Mouse (Mus musculus) small intestine, adult 2 months (tissue): ENCODE measurements at regions not wholly inside any gene's neighbourhood (a gene's known extent, or its start where the extent isn't known, plus 50 kb on each side); places are given as distances from the start of the nearest gene placed in this dataset.

Source experiments
- H3K27ac ChIP-seq: fragments of 200-500 bp; 2 replicates; pipeline ENCODE4 v1.5.1; 2012; ENCODE audit warnings: low read depth, low read length, control low read depth, inconsistent platforms; ENCODE audit not compliant: insufficient read depth
- H3K27me3 ChIP-seq: fragments of 200-500 bp; 2 replicates; pipeline ENCODE4 v1.6.1; 2012; ENCODE audit warnings: mild to moderate bottlenecking, moderate library complexity, low read length, inconsistent platforms; ENCODE audit not compliant: control insufficient read depth, insufficient read depth
- H3K36me3 ChIP-seq: fragments of 200-500 bp; 2 replicates; pipeline ENCODE4 v1.6.1; 2012; ENCODE audit warnings: mild to moderate bottlenecking, low read length, control low read depth, inconsistent platforms; ENCODE audit not compliant: control insufficient read depth, insufficient read depth
- H3K4me1 ChIP-seq: fragments of 200-500 bp; 2 replicates; pipeline ENCODE4 v1.6.1; 2012; ENCODE audit warnings: low read length, inconsistent platforms, mixed read lengths; ENCODE audit not compliant: control insufficient read depth, insufficient read depth, insufficient read length
- H3K4me3 ChIP-seq: fragments of 200-500 bp; 2 replicates; pipeline ENCODE4 v1.5.1; 2012; ENCODE audit warnings: low read depth, mild to moderate bottlenecking, control low read depth, inconsistent platforms, low read length, moderate library complexity
- CTCF ChIP-seq: fragments of 200-500 bp; IDR thresholded peaks from 2 replicates; pipeline ENCODE4 v1.5.1; 2012; ENCODE audit warnings: low read depth, mild to moderate bottlenecking, control low read depth, inconsistent platforms, low read length, moderate library complexity, mixed read lengths; ENCODE audit not compliant: insufficient replicate concordance, insufficient read length; ENCODE audit errors: extremely low read depth
- POLR2A ChIP-seq: fragments of 200-500 bp; IDR thresholded peaks from 2 replicates; pipeline ENCODE4 v1.6.1; 2012; ENCODE audit warnings: low read depth, mild to moderate bottlenecking, control low read depth, inconsistent platforms, low read length, moderate library complexity
- WGBS: fragments of 180-500 bp; shearing (Covaris S2); methylation state at CpG from one replicate; pipeline ENCODE4 v1.1.7; 2018; 5-methylcytosine and 5-hydroxymethylcytosine counted together

- WGBS, result 74% methylated on average over 4 of the region's 4 CpGs
- H3K4me3 ChIP-seq, result no peak overlapping the region
These were observed 218.6 kb upstream of the Smim15 start for GRCm38 (mm10) chr13:107825636-107826035.

GRCm38 (mm10) chr13:107823342-107823741 is 220.9 kb upstream of the Smim15 start:
- Histone ChIP-seq H3K4me1 (no peaks in the 10 kb centered on the region), H3K27me3 (no peaks in the 10 kb centered on the region), H3K36me3 (no peaks in the 10 kb centered on the region), H3K27ac (no peak overlapping the region), H3K4me3 (no peak overlapping the region)
- no peak for TF ChIP-seq CTCF
- no peak for TF ChIP-seq POLR2A
- WGBS, result 89% methylated on average over 1 of the region's 1 CpGs

More at GRCm38 (mm10) chr13:107825636-107826035, 218.6 kb upstream of the Smim15 start:
- no peak overlapping the region for H3K27ac ChIP-seq
- no peaks in the 10 kb centered on the region for H3K4me1 ChIP-seq
- no peaks in the 10 kb centered on the region for H3K27me3 ChIP-seq
- no peaks in the 10 kb centered on the region for H3K36me3 ChIP-seq
- TF ChIP-seq POLR2A (no peak), CTCF (no peak)

- 96% methylated on average over 2 of the region's 2 CpGs for WGBS
- H3K36me3 ChIP-seq, result no peaks in the 10 kb centered on the region
These were observed 222.0 kb upstream of the Smim15 start for GRCm38 (mm10) chr13:107822198-107822597.

GRCm38 (mm10) chr13:107813562-107814161 is 230.6 kb upstream of the Smim15 start:
- 65% methylated on average over 9 of the region's 9 CpGs for WGBS
- Histone ChIP-seq H3K4me3 (no peak overlapping the region), H3K27me3 (no peaks in the 10 kb centered on the region), H3K36me3 (no peaks in the 10 kb centered on the region), H3K4me1 (peaks cover 10% of the 10 kb centered on the region), H3K27ac (no peak overlapping the region)
- TF ChIP-seq CTCF (no peak), POLR2A (no peak)

More at GRCm38 (mm10) chr13:107822198-107822597, 222.0 kb upstream of the Smim15 start:
- Histone ChIP-seq H3K4me3 (no peak overlapping the region), H3K27me3 (no peaks in the 10 kb centered on the region), H3K27ac (no peak overlapping the region), H3K4me1 (no peaks in the 10 kb centered on the region)
- TF ChIP-seq POLR2A, result no peak
- no peak for TF ChIP-seq CTCF

GRCm38 (mm10) chr13:107812014-107812413 is 232.2 kb upstream of the Smim15 start:
- H3K4me1 ChIP-seq, result peaks cover 10% of the 10 kb centered on the region
- H3K4me3 ChIP-seq, result no peak overlapping the region
- 37% methylated on average over 5 of the region's 5 CpGs for WGBS
- no peaks in the 10 kb centered on the region for H3K27me3 ChIP-seq
- H3K36me3 ChIP-seq, result no peaks in the 10 kb centered on the region
- TF ChIP-seq CTCF (no peak), POLR2A (no peak)
- no peak overlapping the region for H3K27ac ChIP-seq

GRCm38 (mm10) chr13:107810802-107811192 is 233.4 kb upstream of the Smim15 start:
- Histone ChIP-seq H3K36me3 (no peaks in the 10 kb centered on the region), H3K27ac (no peak overlapping the region), H3K4me1 (peaks cover 10% of the 10 kb centered on the region), H3K27me3 (no peaks in the 10 kb centered on the region), H3K4me3 (no peak overlapping the region)
- WGBS, result 39% methylated on average over 9 of the region's 9 CpGs
- TF ChIP-seq POLR2A, result no peak

- no peak overlapping the region for H3K4me3 ChIP-seq
- no peak overlapping the region for H3K27ac ChIP-seq
- WGBS, result 42% methylated on average over 9 of the region's 9 CpGs
- no peaks in the 10 kb centered on the region for H3K36me3 ChIP-seq
- H3K4me1 ChIP-seq, result peaks cover 10% of the 10 kb centered on the region
- H3K27me3 ChIP-seq, result no peaks in the 10 kb centered on the region
- TF ChIP-seq CTCF, result no peak
These were observed 234.0 kb upstream of the Smim15 start for GRCm38 (mm10) chr13:107810060-107810801.

- WGBS, result 90% methylated on average over 2 of the region's 2 CpGs
- H3K27me3 ChIP-seq, result no peaks in the 10 kb centered on the region
- no peak overlapping the region for H3K4me3 ChIP-seq
- TF ChIP-seq CTCF (no peak), POLR2A (no peak)
- H3K4me1 ChIP-seq, result peaks cover 10% of the 10 kb centered on the region
- H3K27ac ChIP-seq, result no peak overlapping the region
- H3K36me3 ChIP-seq, result no peaks in the 10 kb centered on the region
These were observed 235.3 kb upstream of the Smim15 start for GRCm38 (mm10) chr13:107808961-107809360.
